Mouse (Mus musculus) thymus, postnatal 0 days (tissue): ENCODE measurements around the gene Amz2. TPM values are rescaled to one million over a fixed set of nuclear protein-coding genes. Genes with fewer than 3 reads are reported as not detected.
"Not testable (repeated sequence)": the region's sequence is repeated elsewhere in the genome, so short reads cannot be mapped to it uniquely, and the experiment has no call there.

Source experiments
- DNase-seq: peaks from one replicate; pipeline ENCODE4 v3.0.0-alpha.2; 2015; ENCODE audit warnings: low spot score
- microRNA-seq: library from miRNA; unstranded; fragments of <30 nt; microRNA quantifications from one replicate; pipeline ENCODE4, GENCODE M21; 2016; ENCODE audit warnings: borderline number of aligned reads
- polyA plus RNA-seq: library from polyadenylated mRNA; unstranded; fragments of >200 nt; fragmentation: Nextera tagmentation; extraction: Ambion mirVana; gene quantifications from 2 replicates; pipeline ENCODE4 v1.2.1, GENCODE M21; 2015

Amz2 gene
- polyA plus RNA-seq, 1 experiment from 2014 or later, result 60.0 TPM

GRCm38 (mm10) chr11:109492847-109493464 lies 67.2 kb downstream of the Amz2 start:
- DNase-seq, result not testable (repeated sequence)

- DNase-seq, result no peak
These were observed 69.4 kb downstream of the Amz2 start for GRCm38 (mm10) chr11:109494890-109495770.

GRCm38 (mm10) chr11:109495771-109496474 lies 70.2 kb downstream of the Amz2 start:
- DNase-seq, result peak; percentile 78

GRCm38 (mm10) chr11:109496475-109496993 lies 70.8 kb downstream of the Amz2 start:
- DNase-seq, result no peak

GRCm38 (mm10) chr11:109496996-109497714 lies 71.4 kb downstream of the Amz2 start:
- peak; percentile 30 for DNase-seq

- no peak for DNase-seq
These were observed 72.2 kb downstream of the Amz2 start for GRCm38 (mm10) chr11:109497990-109498389.

- DNase-seq, result no peak
These were observed 74.5 kb downstream of the Amz2 start for GRCm38 (mm10) chr11:109500206-109500605.

Small RNA genes within 50 kb of the gene (microRNA-seq; reads per million reads assigned to microRNA genes)
- gene Gm25540, result not detected

Other genes starting within 250 kb of the Amz2 start
- gene Rgs9, start 127.8 kb upstream of the Amz2 start, polyA plus RNA-seq, result 0.66 and 1.5 TPM in 2 replicates
- gene Gna13, start 63.1 kb upstream of the Amz2 start, polyA plus RNA-seq, result 34.1 and 46.4 TPM in 2 replicates
- gene 9930022D16Rik, start 12.0 kb upstream of the Amz2 start, polyA plus RNA-seq, result 0.08 and 0.12 TPM in 2 replicates
- 2.3 and 2.4 TPM in 2 replicates for gene Arsg, start 47.4 kb downstream of the Amz2 start, polyA plus RNA-seq
- gene Slc16a6, start 47.7 kb downstream of the Amz2 start, polyA plus RNA-seq, result 14.4 TPM in 2 replicates
- gene Wipi1, start 186.0 kb downstream of the Amz2 start, polyA plus RNA-seq, result 12.3 and 14.4 TPM in 2 replicates
- 353 and 361 TPM in 2 replicates for gene Prkar1a, start 223.5 kb downstream of the Amz2 start, polyA plus RNA-seq